Mouse (Mus musculus) spleen, adult 12 weeks (tissue): ENCODE data around the gene Slc25a17.

ENCODE experiments used
- DNase-seq: peaks from one replicate; pipeline ENCODE4 v3.0.0; 2022; ENCODE audit warnings: low spot score

The Slc25a17 gene

GRCm38 (mm10) chr15:81355146-81355761 is 5.4 kb downstream of the Slc25a17 start:
- DNase-seq: peak; percentile 56

GRCm38 (mm10) chr15:81352638-81353037 is 8.0 kb downstream of the Slc25a17 start:
- no peak for DNase-seq

- DNase-seq: no peak
These were observed 10.2 kb downstream of the Slc25a17 start for GRCm38 (mm10) chr15:81350401-81350800.

- no peak for DNase-seq
These were observed 12.2 kb downstream of the Slc25a17 start for GRCm38 (mm10) chr15:81348366-81348765.

GRCm38 (mm10) chr15:81347466-81347865 is 13.1 kb downstream of the Slc25a17 start:
- DNase-seq: no peak

GRCm38 (mm10) chr15:81341426-81341825 is 19.2 kb downstream of the Slc25a17 start:
- DNase-seq: no peak

- DNase-seq: no peak
These were observed 21.5 kb downstream of the Slc25a17 start for GRCm38 (mm10) chr15:81339158-81339557.

GRCm38 (mm10) chr15:81336466-81336865 is 24.1 kb downstream of the Slc25a17 start:
- DNase-seq: no peak

GRCm38 (mm10) chr15:81332517-81332916 is 28.1 kb downstream of the Slc25a17 start:
- no peak for DNase-seq

GRCm38 (mm10) chr15:81330816-81331433 is 29.7 kb downstream of the Slc25a17 start:
- DNase-seq: no peak

GRCm38 (mm10) chr15:81329721-81330369 is 30.8 kb downstream of the Slc25a17 start:
- DNase-seq: no peak

GRCm38 (mm10) chr15:81327501-81327900 is 33.1 kb downstream of the Slc25a17 start:
- DNase-seq: no peak

- no peak for DNase-seq
These were observed 35.6 kb downstream of the Slc25a17 start for GRCm38 (mm10) chr15:81324979-81325378.

- DNase-seq: no peak
These were observed 40.5 kb downstream of the Slc25a17 start for GRCm38 (mm10) chr15:81320137-81320536.

- no peak for DNase-seq
These were observed 41.1 kb downstream of the Slc25a17 start for GRCm38 (mm10) chr15:81319462-81319861.

- DNase-seq: no peak
These were observed 46.7 kb downstream of the Slc25a17 start for GRCm38 (mm10) chr15:81313928-81314327.

- DNase-seq: no peak
These were observed 49.6 kb downstream of the Slc25a17 start for GRCm38 (mm10) chr15:81311026-81311425.

- no peak for DNase-seq
These were observed 50.3 kb downstream of the Slc25a17 start for GRCm38 (mm10) chr15:81310353-81310752.

- DNase-seq: no peak
These were observed 52.6 kb downstream of the Slc25a17 start for GRCm38 (mm10) chr15:81308038-81308437.

- DNase-seq: no peak
These were observed 54.1 kb downstream of the Slc25a17 start for GRCm38 (mm10) chr15:81306501-81306900.

- DNase-seq: no peak
These were observed 55.6 kb downstream of the Slc25a17 start for GRCm38 (mm10) chr15:81305035-81305434.

GRCm38 (mm10) chr15:81304006-81304405 is 56.6 kb downstream of the Slc25a17 start:
- no peak for DNase-seq

- DNase-seq: no peak
These were observed 58.3 kb downstream of the Slc25a17 start for GRCm38 (mm10) chr15:81302151-81302808.
